Mouse (Mus musculus) liver (tissue): ENCODE data around the gene Fam124b.

Experiments
- DNase-seq: peaks from one replicate; pipeline ENCODE4 v3.0.0-alpha.2; 2020; ENCODE audit warnings: mixed read lengths

The Fam124b gene

GRCm38 (mm10) chr1:80218268-80218667 lies at the start of gene Fam124b:
Gene Fam124b, minus strand, starts transcription at chr1:80218473.
- DNase-seq: peak; percentile 21

GRCm38 (mm10) chr1:80260443-80260842 lies 42.2 kb upstream of the Fam124b start:
- DNase-seq: no peak

GRCm38 (mm10) chr1:80258632-80259031 lies 40.4 kb upstream of the Fam124b start:
- no peak for DNase-seq

GRCm38 (mm10) chr1:80253309-80253708 lies 35.0 kb upstream of the Fam124b start:
- no peak for DNase-seq

- DNase-seq: no peak
Observed at GRCm38 (mm10) chr1:80250247-80250646, 32.0 kb upstream of the Fam124b start.

- no peak for DNase-seq
Observed at GRCm38 (mm10) chr1:80247131-80247530, 28.9 kb upstream of the Fam124b start.

- no peak for DNase-seq
Observed at GRCm38 (mm10) chr1:80244123-80244522, 25.9 kb upstream of the Fam124b start.

- no peak for DNase-seq
Observed at GRCm38 (mm10) chr1:80241579-80241978, 23.3 kb upstream of the Fam124b start.

GRCm38 (mm10) chr1:80240017-80240660 lies 21.9 kb upstream of the Fam124b start:
- no peak for DNase-seq

- DNase-seq: no peak
Observed at GRCm38 (mm10) chr1:80239481-80239880, 21.2 kb upstream of the Fam124b start.

- DNase-seq: no peak
Observed at GRCm38 (mm10) chr1:80236951-80237702, 18.9 kb upstream of the Fam124b start.

- no peak for DNase-seq
Observed at GRCm38 (mm10) chr1:80236126-80236525, 17.9 kb upstream of the Fam124b start.

GRCm38 (mm10) chr1:80230612-80231011 lies 12.3 kb upstream of the Fam124b start:
- no peak for DNase-seq

- no peak for DNase-seq
Observed at GRCm38 (mm10) chr1:80224839-80225412, 6.7 kb upstream of the Fam124b start.

- no peak for DNase-seq
Observed at GRCm38 (mm10) chr1:80221151-80221550, 2.9 kb upstream of the Fam124b start.

GRCm38 (mm10) chr1:80213826-80214225 lies 4.4 kb downstream of the Fam124b start:
- no peak for DNase-seq

GRCm38 (mm10) chr1:80213146-80213545 lies 5.1 kb downstream of the Fam124b start:
- no peak for DNase-seq

GRCm38 (mm10) chr1:80202314-80202713 lies 16.0 kb downstream of the Fam124b start:
- no peak for DNase-seq

GRCm38 (mm10) chr1:80192837-80193236 lies 25.4 kb downstream of the Fam124b start:
- DNase-seq: no peak

GRCm38 (mm10) chr1:80181414-80181805 lies 36.9 kb downstream of the Fam124b start:
- no peak for DNase-seq

GRCm38 (mm10) chr1:80180767-80181413 lies 37.4 kb downstream of the Fam124b start:
- peak; percentile 24 for DNase-seq

GRCm38 (mm10) chr1:80180128-80180527 lies 38.1 kb downstream of the Fam124b start:
- DNase-seq: peak; percentile 18

- no peak for DNase-seq
Observed at GRCm38 (mm10) chr1:80177651-80178382, 40.5 kb downstream of the Fam124b start.
